Mouse (Mus musculus) CH12.LX (cell line): ENCODE measurements at regions not wholly inside any gene's neighbourhood (a gene's known extent, or its start where the extent isn't known, plus 50 kb on each side); places are given as distances from the start of the nearest gene placed in this dataset.

Source experiments
- DNase-seq: peaks from one replicate; pipeline ENCODE4 v3.0.0-alpha.2; 2013; ENCODE audit errors: extremely low read depth
- H3K27ac ChIP-seq: 2 replicates; pipeline ENCODE4 v1.5.1; 2012; ENCODE audit warnings: low read depth, mild to moderate bottlenecking, control low read depth, moderate library complexity; ENCODE audit not compliant: insufficient read depth
- H3K27me3 ChIP-seq: replicated peaks from 2 replicates; pipeline ENCODE3; 2012; ENCODE audit warnings: inconsistent platforms
- H3K36me3 ChIP-seq, 2 experiments: replicated peaks in 1 of 2; 2 replicates each; pipeline versions ENCODE3 to v1.6.1; 2012; ENCODE audit warnings: inconsistent platforms in 1 of 2, low read length in 1 of 2, mild to moderate bottlenecking in 1 of 2, mixed read lengths in 1 of 2, moderate library complexity in 1 of 2; ENCODE audit not compliant: control insufficient read depth in 1 of 2, insufficient read depth in 1 of 2
- H3K4me1 ChIP-seq, 2 experiments: 2 replicates each; pipeline ENCODE4 v1.6.1; 2012; ENCODE audit warnings: inconsistent platforms in 1 of 2, moderate library complexity in 1 of 2; ENCODE audit not compliant: insufficient read depth in 2 of 2, control insufficient read depth in 1 of 2
- H3K4me2 ChIP-seq: 2 replicates; pipeline ENCODE4 v1.6.1; 2012; ENCODE audit warnings: low read depth, mild to moderate bottlenecking, control low read depth; ENCODE audit not compliant: poor library complexity, insufficient read depth, severe bottlenecking
- H3K4me3 ChIP-seq, 3 experiments: fragments of 150-350 bp in 1 of 3; sonication (generic) in 1 of 3; replicated peaks in 1 of 3; 2 replicates each; pipeline versions ENCODE3 to v1.5.1; 2011 to 2012; ENCODE audit warnings: low read depth in 2 of 3, low read length in 2 of 3, mild to moderate bottlenecking in 2 of 3, moderate library complexity in 2 of 3, control low read depth in 1 of 3, improper control_type of control experiment in 1 of 3, inconsistent platforms in 1 of 3, mixed read lengths in 1 of 3; ENCODE audit not compliant: poor library complexity in 1 of 3
- H3K79me2 ChIP-seq: replicated peaks from 2 replicates; pipeline ENCODE4 v1.6.1; 2012; ENCODE audit warnings: mild to moderate bottlenecking, moderate library complexity; ENCODE audit not compliant: control insufficient read depth, poor library complexity, insufficient read depth, severe bottlenecking; ENCODE audit errors: extremely low read depth
- H3K9ac ChIP-seq: 2 replicates; pipeline ENCODE4 v1.6.1; 2012; ENCODE audit warnings: low read depth, mild to moderate bottlenecking, control low read depth, moderate library complexity; ENCODE audit not compliant: insufficient read depth
- H3K9me3 ChIP-seq: replicated peaks from 2 replicates; pipeline ENCODE3; 2012; ENCODE audit warnings: low read length, inconsistent platforms, mixed read lengths
- BHLHE40 ChIP-seq: IDR thresholded peaks from 2 replicates; pipeline ENCODE4 v1.6.1; 2011; ENCODE audit warnings: mild to moderate bottlenecking, low read depth, low read length, improper control_type of control experiment
- CHD2 ChIP-seq: IDR thresholded peaks from 2 replicates; pipeline ENCODE4 v1.6.1; 2011; ENCODE audit warnings: low read length, improper control_type of control experiment
- E2F4 ChIP-seq: IDR thresholded peaks from 2 replicates; pipeline ENCODE4 v1.6.1; 2011; ENCODE audit warnings: low read depth, low read length, improper control_type of control experiment; ENCODE audit not compliant: insufficient replicate concordance
- ELF1 ChIP-seq: IDR thresholded peaks from 2 replicates; pipeline ENCODE4 v1.6.1; 2014; ENCODE audit warnings: low read depth, mild to moderate bottlenecking, inconsistent platforms, low read length, improper control_type of control experiment
- EP300 ChIP-seq: IDR thresholded peaks from 2 replicates; pipeline ENCODE4 v1.6.1; 2011; ENCODE audit warnings: low read length, improper control_type of control experiment
- ETS1 ChIP-seq: conservative IDR thresholded peaks from 2 replicates; pipeline ENCODE4 v1.6.1; 2012; ENCODE audit warnings: low read depth, mild to moderate bottlenecking, inconsistent platforms, low read length, improper control_type of control experiment, moderate library complexity
- HCFC1 ChIP-seq: IDR thresholded peaks from 2 replicates; pipeline ENCODE4 v1.6.1; 2012; ENCODE audit warnings: low read depth, mild to moderate bottlenecking, inconsistent platforms, low read length, improper control_type of control experiment
- IRF4 ChIP-seq: IDR thresholded peaks from 2 replicates; pipeline ENCODE4 v1.6.1; 2014; ENCODE audit warnings: low read depth, mild to moderate bottlenecking, inconsistent platforms, low read length, improper control_type of control experiment
- JUN ChIP-seq: IDR thresholded peaks from 2 replicates; pipeline ENCODE4 v1.6.1; 2011; ENCODE audit warnings: low read depth, mild to moderate bottlenecking, low read length, improper control_type of control experiment, moderate library complexity; ENCODE audit not compliant: insufficient read depth
- JUND ChIP-seq: conservative IDR thresholded peaks from 2 replicates; pipeline ENCODE4 v1.6.1; 2011; ENCODE audit warnings: low read depth, low read length, improper control_type of control experiment
- KAT2A ChIP-seq: IDR thresholded peaks from 2 replicates; pipeline ENCODE4 v1.6.1; 2012; ENCODE audit warnings: low read length, improper control_type of control experiment, inconsistent platforms; ENCODE audit not compliant: insufficient replicate concordance
- MAFK ChIP-seq: IDR thresholded peaks from 2 replicates; pipeline ENCODE4 v1.6.1; 2011; ENCODE audit warnings: low read length, improper control_type of control experiment; ENCODE audit not compliant: insufficient replicate concordance
- MAZ ChIP-seq: IDR thresholded peaks from 2 replicates; pipeline ENCODE4 v1.6.1; 2012; ENCODE audit warnings: low read depth, mild to moderate bottlenecking, inconsistent platforms, low read length, improper control_type of control experiment, moderate library complexity
- MEF2A ChIP-seq: IDR thresholded peaks from 2 replicates; pipeline ENCODE4 v1.6.1; 2014; ENCODE audit warnings: low read depth, mild to moderate bottlenecking, inconsistent platforms, low read length, improper control_type of control experiment, borderline replicate concordance
- MXI1 ChIP-seq: IDR thresholded peaks from 2 replicates; pipeline ENCODE4 v1.6.1; 2011; ENCODE audit warnings: mild to moderate bottlenecking, low read depth, low read length, improper control_type of control experiment
- MYC ChIP-seq: IDR thresholded peaks from 2 replicates; pipeline ENCODE4 v1.6.1; 2011; ENCODE audit warnings: low read depth, mild to moderate bottlenecking, improper control_type of control experiment, low read length
- PAX5 ChIP-seq: IDR thresholded peaks from 2 replicates; pipeline ENCODE4 v1.6.1; 2012; ENCODE audit warnings: low read length, inconsistent platforms, mixed read lengths
- POLR2A ChIP-seq: IDR thresholded peaks from 2 replicates; pipeline ENCODE4 v1.6.1; 2011; ENCODE audit warnings: low read depth, mild to moderate bottlenecking, improper control_type of control experiment, low read length
- RCOR1 ChIP-seq: conservative IDR thresholded peaks from 2 replicates; pipeline ENCODE4 v1.6.1; 2012; ENCODE audit warnings: low read depth, mild to moderate bottlenecking, inconsistent platforms, low read length, improper control_type of control experiment
- SIN3A ChIP-seq: IDR thresholded peaks from 2 replicates; pipeline ENCODE4 v1.6.1; 2012; ENCODE audit warnings: low read length, improper control_type of control experiment, inconsistent platforms
- SMC3 ChIP-seq: IDR thresholded peaks from 2 replicates; pipeline ENCODE4 v1.6.1; 2011; ENCODE audit warnings: low read depth, low read length, improper control_type of control experiment
- TBP ChIP-seq: conservative IDR thresholded peaks from 2 replicates; pipeline ENCODE4 v1.6.1; 2011; ENCODE audit warnings: low read depth, low read length, improper control_type of control experiment
- TCF12 ChIP-seq: IDR thresholded peaks from 2 replicates; pipeline ENCODE4 v1.6.1; 2014; ENCODE audit warnings: low read depth, mild to moderate bottlenecking, inconsistent platforms, low read length, improper control_type of control experiment
- UBTF ChIP-seq: IDR thresholded peaks from 2 replicates; pipeline ENCODE4 v1.6.1; 2012; ENCODE audit warnings: low read depth, mild to moderate bottlenecking, inconsistent platforms, low read length, improper control_type of control experiment, moderate library complexity
- USF2 ChIP-seq: conservative IDR thresholded peaks from 2 replicates; pipeline ENCODE4 v1.6.1; 2011; ENCODE audit warnings: low read depth, low read length, improper control_type of control experiment
- ZC3H11A ChIP-seq: IDR thresholded peaks from 2 replicates; pipeline ENCODE4 v1.6.1; 2012; ENCODE audit warnings: low read depth, mild to moderate bottlenecking, inconsistent platforms, low read length, improper control_type of control experiment
- ZNF384 ChIP-seq: IDR thresholded peaks from 2 replicates; pipeline ENCODE4 v1.6.1; 2012; ENCODE audit warnings: low read depth, low read length, improper control_type of control experiment, inconsistent platforms
- dilution Hi-C: fragments of 300-500 bp; cut with MboI; formaldehyde crosslinking; loops from 2 replicates; pipeline ENCODE4 v1.14.3; 2020; ENCODE audit warnings: low sequenced_read_pairs; ENCODE audit not compliant: extremely low pct_unique_long_range_greater_than_20kb, extremely low pct_ligation_motif_present
- in situ Hi-C: fragments of 300-500 bp; cut with MboI; formaldehyde crosslinking; loops from 3 replicates; pipeline ENCODE4 v1.14.3; 2019; ENCODE audit warnings: low sequenced_read_pairs, low pct_ligation_motif_present, low pct_unique_long_range_greater_than_20kb, mixed read lengths

DNA sequence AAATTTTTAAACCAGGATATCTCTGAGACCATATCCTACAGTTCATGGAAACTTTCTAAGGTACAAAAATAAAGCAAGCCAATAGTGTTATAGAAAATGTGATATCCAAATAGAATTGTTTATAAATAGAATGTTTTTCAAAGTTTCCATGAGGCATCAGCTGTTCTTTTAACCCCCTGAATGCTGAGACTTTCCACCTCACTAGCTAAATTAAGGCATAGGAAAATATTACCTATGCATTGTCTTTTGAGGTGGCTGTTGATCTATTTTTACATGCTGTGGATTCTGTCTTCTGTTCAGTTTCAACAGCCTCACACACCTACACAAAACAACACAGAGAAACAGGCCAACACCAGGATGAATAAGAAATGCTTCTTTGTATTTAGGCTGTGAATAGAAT is 265.6 kb downstream of the Kcnj2 start:
- Histone ChIP-seq H3K9ac (no peak overlapping the region; the same call in 1 of the 2 replicates), H3K36me3 (no peaks in the 10 kb centered on the region), H3K27me3 (no peaks in the 10 kb centered on the region), H3K4me2 (no peak overlapping the region), H3K27ac (no peak overlapping the region), H3K4me3 (no peak overlapping the region), H3K4me1 (peaks cover 6 to 53% of the 10 kb centered on the region in 2 experiments; a peak in 3 of 4 replicates), H3K79me2 (no peaks in the 10 kb centered on the region)
- DNase-seq = peak; percentile 64
- in situ Hi-C loops = no loop called here
- dilution Hi-C loops = no loop called here
- TF ChIP-seq KAT2A (0 out of 2 replicates have a peak, but pooled peaks have one; percentile 32), ELF1 (no peak), CHD2 (peak; percentile 60; the same call in 1 of the 2 replicates), MYC (no peak), MEF2A (peak; percentile 100), SMC3 (no peak), SIN3A (0 out of 2 replicates have a peak, but pooled peaks have one; percentile 51), ETS1 (peak; percentile 100), MAZ (peak; percentile 64; the same call in 1 of the 2 replicates), JUN (peak; percentile 98), BHLHE40 (peak; percentile 71), E2F4 (0 out of 2 replicates have a peak, but pooled peaks have one; percentile 22), USF2 (no peak), EP300 (peak; percentile 98), PAX5 (no peak), IRF4 (peak; percentile 82), TBP (no peak), TCF12 (peak; percentile 61; the same call in 1 of the 2 replicates), RCOR1 (0 out of 2 replicates have a peak, but pooled peaks have one; percentile 54), POLR2A (no peak), MAFK (peak; percentile 60; the same call in 1 of the 2 replicates), HCFC1 (0 out of 2 replicates have a peak, but pooled peaks have one; percentile 15), ZNF384 (peak; percentile 36; the same call in 1 of the 2 replicates), ZC3H11A (no peak), MXI1 (no peak), UBTF (no peak), JUND (peak; percentile 96)
- TF ChIP-seq, all 38 proteins: peak for 17
- H3K9me3 ChIP-seq = no peaks in the 10 kb centered on the region
